Mouse (Mus musculus): ENCODE measurements around the gene Ubr2. TPM values are rescaled to one million over a fixed set of nuclear protein-coding genes. Genes with fewer than 3 reads are reported as not detected.

The Ubr2 gene
- total and polyA plus RNA-seq, 2 experiments from 2014 or later: 7.8 to 23.1 TPM

GRCm38 (mm10) chr17:46993625-46994024 lies 16.7 kb downstream of the Ubr2 start:
- ATAC-seq: no peak
- WGBS: 96% methylated on average over 8 of the region's 8 CpGs
- peaks cover 58% of the 10 kb centered on the region for H3K36me3 ChIP-seq (ENCODE audit: insufficient read depth)

GRCm38 (mm10) chr17:46987631-46988030 lies 22.7 kb downstream of the Ubr2 start:
- TF ChIP-seq CTCF (IDR thresholded peaks at IDR 0.05; ENCODE audit: low read depth): no peak
- ATAC-seq: no peak
- no peak overlapping the region for H3K4me3 ChIP-seq (ENCODE audit: low read depth, low read length)
- WGBS: 68% methylated on average over 3 of the region's 3 CpGs
- DNase-seq: no peak
- H3K36me3 ChIP-seq (ENCODE audit: insufficient read depth): peaks cover 82% of the 10 kb centered on the region
- no peaks in the 10 kb centered on the region for H3K9me3 ChIP-seq (ENCODE audit: low read length)
- H3K27me3 ChIP-seq (ENCODE audit: insufficient read depth, low read length): no peaks in the 10 kb centered on the region
- no peak overlapping the region for H3K27ac ChIP-seq (ENCODE audit: low read depth, low read length)
- H3K4me2 ChIP-seq (ENCODE audit: low read depth): no peak overlapping the region
- H3K4me1 ChIP-seq (ENCODE audit: insufficient read depth): no peaks in the 10 kb centered on the region
- H3K9ac ChIP-seq: no peak overlapping the region

More at GRCm38 (mm10) chr17:46993625-46994024, 16.7 kb downstream of the Ubr2 start:
- DNase-seq: no peak
- H3K4me3 ChIP-seq (ENCODE audit: low read depth, low read length): no peak overlapping the region
- H3K27ac ChIP-seq (ENCODE audit: low read depth, low read length): no peak overlapping the region
- TF ChIP-seq CTCF (IDR thresholded peaks at IDR 0.05; ENCODE audit: low read depth): no peak
- H3K9ac ChIP-seq: no peak overlapping the region
- no peaks in the 10 kb centered on the region for H3K27me3 ChIP-seq (ENCODE audit: insufficient read depth, low read length)
- no peak overlapping the region for H3K4me2 ChIP-seq (ENCODE audit: low read depth)
- H3K4me1 ChIP-seq (ENCODE audit: insufficient read depth): no peaks in the 10 kb centered on the region
- H3K9me3 ChIP-seq (ENCODE audit: low read length): no peaks in the 10 kb centered on the region

DNA sequence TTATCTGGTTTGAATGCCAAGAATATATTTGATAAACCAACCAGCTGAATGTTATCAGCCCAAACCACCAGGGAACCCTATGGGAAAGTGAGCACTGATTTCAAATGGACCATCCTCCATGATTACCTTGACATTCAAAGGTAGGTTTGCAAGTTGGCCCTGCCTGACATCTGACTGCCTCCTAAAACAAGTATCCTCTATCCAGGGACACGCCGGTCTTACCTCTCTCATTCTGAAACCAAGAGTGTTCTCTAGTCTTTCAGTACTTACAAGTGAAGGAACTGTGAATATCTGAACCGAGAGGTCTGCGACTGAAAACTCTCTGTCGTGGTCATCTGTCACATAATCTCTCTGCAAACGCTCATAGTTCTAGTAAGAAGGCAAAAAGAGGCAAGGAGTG lies 30.3 kb downstream of the Ubr2 start:
- WGBS: 94% methylated on average over 6 of the region's 6 CpGs
- TF ChIP-seq CTCF (IDR thresholded peaks at IDR 0.05; ENCODE audit: low read depth): no peak
- Histone ChIP-seq H3K36me3 (ENCODE audit: insufficient read depth) (peaks cover 94% of the 10 kb centered on the region), H3K4me2 (ENCODE audit: low read depth) (no peak overlapping the region), H3K4me3 (ENCODE audit: low read depth, low read length) (no peak overlapping the region), H3K27ac (ENCODE audit: low read depth, low read length) (no peak overlapping the region), H3K27me3 (ENCODE audit: insufficient read depth, low read length) (no peaks in the 10 kb centered on the region), H3K9me3 (ENCODE audit: low read length) (no peaks in the 10 kb centered on the region), H3K9ac (no peak overlapping the region), H3K4me1 (ENCODE audit: insufficient read depth) (no peaks in the 10 kb centered on the region)
- ATAC-seq (no peak), DNase-seq (no peak)

GRCm38 (mm10) chr17:46975183-46975582 lies 35.2 kb downstream of the Ubr2 start:
- TF ChIP-seq CTCF (IDR thresholded peaks at IDR 0.05; ENCODE audit: low read depth): peak; percentile 74
- 68% methylated on average over 3 of the region's 3 CpGs for WGBS

GRCm38 (mm10) chr17:46972603-46973002 lies 37.8 kb downstream of the Ubr2 start:
- no peaks in the 10 kb centered on the region for H3K4me1 ChIP-seq (ENCODE audit: insufficient read depth)
- peaks cover 94% of the 10 kb centered on the region for H3K36me3 ChIP-seq (ENCODE audit: insufficient read depth)
- H3K4me3 ChIP-seq (ENCODE audit: low read depth, low read length): no peak overlapping the region
- DNase-seq: no peak
- no peak for ATAC-seq
- H3K4me2 ChIP-seq (ENCODE audit: low read depth): no peak overlapping the region
- no peaks in the 10 kb centered on the region for H3K27me3 ChIP-seq (ENCODE audit: insufficient read depth, low read length)
- no peak overlapping the region for H3K9ac ChIP-seq
- 95% methylated on average over 7 of the region's 7 CpGs for WGBS
- no peaks in the 10 kb centered on the region for H3K9me3 ChIP-seq (ENCODE audit: low read length)
- H3K27ac ChIP-seq (ENCODE audit: low read depth, low read length): no peak overlapping the region
- TF ChIP-seq CTCF (IDR thresholded peaks at IDR 0.05; ENCODE audit: low read depth): no peak

More at GRCm38 (mm10) chr17:46975183-46975582, 35.2 kb downstream of the Ubr2 start:
- H3K27me3 ChIP-seq (ENCODE audit: insufficient read depth, low read length): no peaks in the 10 kb centered on the region
- H3K4me3 ChIP-seq (ENCODE audit: low read depth, low read length): no peak overlapping the region
- ATAC-seq (no peak), DNase-seq (peak; percentile 57)
- H3K27ac ChIP-seq (ENCODE audit: low read depth, low read length): no peak overlapping the region
- H3K36me3 ChIP-seq (ENCODE audit: insufficient read depth): peaks cover 93% of the 10 kb centered on the region
- H3K9me3 ChIP-seq (ENCODE audit: low read length): no peaks in the 10 kb centered on the region
- no peaks in the 10 kb centered on the region for H3K4me1 ChIP-seq (ENCODE audit: insufficient read depth)
- no peak overlapping the region for H3K4me2 ChIP-seq (ENCODE audit: low read depth)
- no peak overlapping the region for H3K9ac ChIP-seq

GRCm38 (mm10) chr17:46966892-46967291 lies 43.5 kb downstream of the Ubr2 start:
- Histone ChIP-seq H3K4me1 (ENCODE audit: insufficient read depth) (no peaks in the 10 kb centered on the region), H3K9me3 (ENCODE audit: low read length) (no peaks in the 10 kb centered on the region), H3K27me3 (ENCODE audit: insufficient read depth, low read length) (no peaks in the 10 kb centered on the region), H3K9ac (no peak overlapping the region), H3K27ac (ENCODE audit: low read depth, low read length) (no peak overlapping the region), H3K4me3 (ENCODE audit: low read depth, low read length) (no peak overlapping the region), H3K36me3 (ENCODE audit: insufficient read depth) (peaks cover 96% of the 10 kb centered on the region), H3K4me2 (ENCODE audit: low read depth) (no peak overlapping the region)
- no peak for ATAC-seq
- no peak for DNase-seq
- 91% methylated on average over 14 of the region's 14 CpGs for WGBS
- no peak for TF ChIP-seq CTCF (IDR thresholded peaks at IDR 0.05; ENCODE audit: low read depth)

DNA sequence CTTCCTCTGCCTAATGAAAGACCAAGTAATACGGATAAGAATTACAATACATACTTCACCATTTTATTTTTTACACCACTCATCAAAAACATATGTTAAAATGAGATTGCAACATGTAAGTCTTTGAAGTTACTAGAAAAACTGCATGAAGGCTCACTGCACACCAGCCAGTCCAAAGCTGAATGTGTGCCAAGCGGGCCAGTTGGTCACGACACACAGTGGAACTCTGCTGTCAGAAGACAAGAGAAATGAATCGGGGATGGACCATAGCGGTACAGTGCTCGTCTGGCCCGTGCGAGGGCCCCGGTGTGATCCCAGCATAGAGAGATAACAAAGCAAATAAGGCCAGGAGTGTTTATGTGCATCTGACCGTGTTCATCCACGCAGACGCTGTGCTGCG lies 47.2 kb downstream of the Ubr2 start:
- Histone ChIP-seq H3K27ac (ENCODE audit: low read depth, low read length) (no peak overlapping the region), H3K4me2 (ENCODE audit: low read depth) (no peak overlapping the region), H3K27me3 (ENCODE audit: insufficient read depth, low read length) (no peaks in the 10 kb centered on the region), H3K9me3 (ENCODE audit: low read length) (no peaks in the 10 kb centered on the region), H3K4me1 (ENCODE audit: insufficient read depth) (no peaks in the 10 kb centered on the region), H3K4me3 (ENCODE audit: low read depth, low read length) (no peak overlapping the region), H3K9ac (no peak overlapping the region), H3K36me3 (ENCODE audit: insufficient read depth) (peaks cover 93% of the 10 kb centered on the region)
- WGBS: 88% methylated on average over 13 of the region's 13 CpGs
- ATAC-seq: no peak
- DNase-seq: no peak
- TF ChIP-seq CTCF (IDR thresholded peaks at IDR 0.05; ENCODE audit: low read depth): no peak
